Mouse (Mus musculus): ENCODE results near the gene Npw. TPM values are rescaled to one million over a fixed set of nuclear protein-coding genes. Genes with fewer than 3 reads are reported as not detected.
"Not testable (repeated sequence)": the region's sequence is repeated elsewhere in the genome, so short reads cannot be mapped to it uniquely, and the experiment has no call there.

Npw gene
- polyA plus RNA-seq, 1 experiment = 0.50 TPM

DNA sequence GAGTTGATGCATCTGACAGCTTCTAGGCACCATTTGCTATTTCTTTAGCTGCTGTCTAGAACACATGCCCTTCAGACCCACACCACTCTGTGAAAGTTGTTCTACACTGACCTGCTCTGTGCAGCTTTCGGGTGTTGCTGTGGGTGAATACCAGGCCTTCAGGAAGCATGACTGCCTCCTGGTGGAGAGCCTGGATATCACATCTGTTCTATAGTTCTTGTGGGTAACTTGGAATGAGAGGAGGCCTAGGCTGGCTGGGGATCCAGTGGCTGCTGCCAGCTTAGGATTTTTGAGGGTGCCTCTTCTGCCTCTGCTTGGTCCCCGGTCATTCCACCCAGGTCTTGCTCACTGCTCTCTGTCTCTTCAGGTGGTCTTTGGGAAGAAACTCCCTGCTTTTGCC, 17.9 kb upstream of the Npw start:
- Histone ChIP-seq H3K4me1 (ENCODE audit: control insufficient read depth, insufficient read depth, low read length) (peaks cover 9% of the 10 kb centered on the region), H3K27ac (ENCODE audit: insufficient read depth, low read length) (no peak overlapping the region), H3K4me3 (ENCODE audit: insufficient read depth, low read length) (no peak overlapping the region)
- TF ChIP-seq POLR2A (IDR thresholded peaks at IDR 0.05; ENCODE audit: extremely low read depth, insufficient read depth, low read length) = no peak
- peak; percentile 54 for TF ChIP-seq CTCF (IDR thresholded peaks at IDR 0.05; ENCODE audit: extremely low read depth, insufficient read depth, low read length)

DNA sequence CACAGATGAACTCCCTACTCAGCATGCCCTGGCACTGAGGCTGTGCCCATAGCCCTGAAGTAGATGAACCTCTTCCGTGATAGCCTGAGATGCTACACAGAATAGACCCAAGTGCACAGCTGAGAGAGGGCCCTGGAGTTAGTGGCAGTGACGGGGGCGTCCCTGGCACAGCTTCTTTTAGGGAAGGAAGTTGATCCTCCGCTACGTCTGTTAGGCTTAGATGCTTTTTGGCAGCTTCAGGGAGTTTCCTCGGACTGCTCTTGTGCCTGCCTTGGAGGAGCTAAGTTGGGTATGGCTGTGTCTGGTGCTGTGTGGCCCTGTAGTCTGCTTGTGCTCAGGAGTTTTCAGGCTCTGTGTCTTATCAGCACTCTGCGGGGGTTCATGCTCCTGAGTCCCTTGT, 16.0 kb upstream of the Npw start:
- Histone ChIP-seq H3K4me3 (ENCODE audit: insufficient read depth, low read length) (no peak overlapping the region), H3K27ac (ENCODE audit: insufficient read depth, low read length) (no peak overlapping the region), H3K4me1 (ENCODE audit: control insufficient read depth, insufficient read depth, low read length) (peaks cover 9% of the 10 kb centered on the region)
- TF ChIP-seq POLR2A (IDR thresholded peaks at IDR 0.05; ENCODE audit: extremely low read depth, insufficient read depth, low read length) (no peak), CTCF (IDR thresholded peaks at IDR 0.05; ENCODE audit: extremely low read depth, insufficient read depth, low read length) (no peak)

DNA sequence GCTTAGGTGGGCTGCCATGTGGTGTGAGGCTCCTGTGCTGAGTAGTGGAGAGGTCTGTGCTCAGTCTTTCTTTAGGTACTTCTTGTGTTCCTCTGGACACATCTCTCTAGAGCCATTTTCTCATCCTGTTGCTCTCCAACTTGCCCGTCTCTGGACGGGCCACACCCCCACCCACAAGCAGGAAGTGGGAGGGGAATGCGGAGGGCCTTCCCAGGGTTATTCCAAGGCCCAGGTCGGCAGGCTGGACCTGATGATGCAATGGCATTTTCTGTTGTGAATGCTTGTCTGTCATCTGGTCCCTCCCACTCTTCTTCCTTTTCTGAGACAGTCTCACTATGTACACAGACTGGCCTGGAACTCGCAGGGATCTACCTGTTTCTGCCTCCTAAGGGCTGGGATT, 13.9 kb upstream of the Npw start:
- TF ChIP-seq CTCF (IDR thresholded peaks at IDR 0.05; ENCODE audit: extremely low read depth, insufficient read depth, low read length) (no peak), POLR2A (IDR thresholded peaks at IDR 0.05; ENCODE audit: extremely low read depth, insufficient read depth, low read length) (no peak)
- H3K4me1 ChIP-seq (ENCODE audit: control insufficient read depth, insufficient read depth, low read length) = peaks cover 9% of the 10 kb centered on the region
- no peak overlapping the region for H3K4me3 ChIP-seq (ENCODE audit: insufficient read depth, low read length)
- no peak overlapping the region for H3K27ac ChIP-seq (ENCODE audit: insufficient read depth, low read length)

DNA sequence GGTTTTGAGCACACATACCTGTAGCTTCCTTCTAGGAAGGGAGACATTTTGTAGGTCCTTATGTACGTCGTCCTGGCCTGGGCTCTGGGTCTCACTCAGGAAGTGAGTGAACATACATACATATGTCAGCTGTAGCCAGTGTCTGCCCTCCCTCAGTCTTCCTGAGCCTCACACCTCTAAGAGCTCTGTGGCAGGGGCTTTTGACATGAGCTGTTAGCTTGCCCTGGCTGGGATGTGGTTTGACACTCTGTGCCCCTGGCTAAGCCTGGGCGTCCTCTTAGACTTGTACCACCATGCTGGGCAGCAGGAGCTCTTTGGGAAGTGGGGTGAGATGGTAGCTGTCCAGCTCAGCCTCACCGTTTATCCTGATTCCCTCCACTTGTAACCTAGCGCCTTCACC, 13.1 kb upstream of the Npw start:
- Histone ChIP-seq H3K4me3 (ENCODE audit: insufficient read depth, low read length) (no peak overlapping the region), H3K27ac (ENCODE audit: insufficient read depth, low read length) (no peak overlapping the region), H3K4me1 (ENCODE audit: control insufficient read depth, insufficient read depth, low read length) (peaks cover 9% of the 10 kb centered on the region)
- TF ChIP-seq CTCF (IDR thresholded peaks at IDR 0.05; ENCODE audit: extremely low read depth, insufficient read depth, low read length) (no peak), POLR2A (IDR thresholded peaks at IDR 0.05; ENCODE audit: extremely low read depth, insufficient read depth, low read length) (no peak)

DNA sequence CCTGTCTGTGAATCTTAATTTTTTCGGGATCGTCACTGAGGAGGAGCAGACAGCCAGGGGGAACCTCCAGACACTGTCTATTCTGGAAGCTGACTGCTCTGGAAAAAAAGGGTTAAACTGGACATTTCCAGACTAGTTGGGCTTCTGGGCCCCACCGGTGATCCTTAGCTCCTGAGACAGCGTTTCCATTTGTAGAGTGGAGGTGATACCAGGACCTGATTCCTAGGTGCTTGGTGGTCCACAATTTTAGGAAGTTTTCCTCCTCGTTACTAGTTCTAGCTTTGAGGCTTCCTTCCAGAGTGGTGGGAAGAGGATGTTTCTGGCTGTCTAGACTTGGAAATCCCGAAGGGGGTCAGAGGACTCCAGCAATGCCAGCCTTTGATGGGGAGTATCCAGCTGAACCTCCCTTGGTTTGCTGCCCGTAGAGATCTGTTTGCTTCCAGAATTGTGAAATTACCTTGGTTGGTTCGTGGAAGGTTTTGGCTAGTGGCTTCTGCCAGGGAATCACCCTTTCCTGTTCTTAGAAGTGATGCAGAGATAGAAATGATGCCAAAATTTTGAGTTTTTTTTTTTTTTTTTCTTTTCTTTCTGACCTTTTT, 12.1 kb upstream of the Npw start:
- no peak overlapping the region for H3K27ac ChIP-seq (ENCODE audit: insufficient read depth, low read length)
- TF ChIP-seq CTCF (IDR thresholded peaks at IDR 0.05; ENCODE audit: extremely low read depth, insufficient read depth, low read length) (no peak), POLR2A (IDR thresholded peaks at IDR 0.05; ENCODE audit: extremely low read depth, insufficient read depth, low read length) (no peak)

DNA sequence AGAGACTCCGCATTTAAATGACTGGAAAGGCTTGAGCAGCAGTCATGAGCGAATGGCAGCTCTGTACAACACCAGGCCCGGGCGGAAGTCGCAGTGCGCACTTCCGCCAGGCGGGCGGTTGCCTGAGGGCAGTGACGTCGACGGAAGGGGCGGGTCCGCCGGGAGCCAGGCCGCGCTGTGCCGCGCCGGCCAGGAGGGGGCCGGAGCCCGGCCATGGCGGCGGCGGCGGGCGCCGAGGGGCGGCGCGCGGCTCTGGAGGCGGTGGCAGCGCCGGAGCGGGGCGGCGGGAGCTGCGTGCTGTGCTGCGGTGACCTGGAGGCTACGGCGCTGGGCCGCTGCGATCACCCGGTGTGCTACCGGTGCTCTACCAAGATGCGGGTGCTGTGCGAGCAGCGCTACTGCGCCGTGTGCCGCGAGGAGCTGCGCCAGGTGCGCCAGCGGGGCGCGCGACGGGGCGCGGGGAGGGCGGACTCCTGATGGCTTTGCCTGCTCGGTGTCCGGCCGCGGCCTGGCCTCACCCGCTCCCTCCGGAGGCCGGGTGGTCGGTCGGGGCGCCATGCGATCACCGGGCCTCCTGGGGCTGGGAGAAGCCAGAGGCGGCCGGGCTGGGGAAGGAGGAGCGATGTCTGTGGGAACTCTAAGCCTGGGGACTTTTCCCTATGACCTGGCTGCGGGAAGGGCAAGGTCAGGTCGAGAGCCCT, 11.4 kb upstream of the Npw start, which contains the start of gene Zfp598:
Gene Zfp598 (plus strand): TSS at position 143 of the 701 bp plus-strand sequence.
- TF ChIP-seq POLR2A (IDR thresholded peaks at IDR 0.05; ENCODE audit: extremely low read depth, insufficient read depth, low read length) = peak; percentile 96
- TF ChIP-seq CTCF (IDR thresholded peaks at IDR 0.05; ENCODE audit: extremely low read depth, insufficient read depth, low read length) = no peak
- Histone ChIP-seq H3K4me3 (ENCODE audit: insufficient read depth, low read length) (peak within 1 kb of the TSS; percentile 50), H3K4me1 (ENCODE audit: control insufficient read depth, insufficient read depth, low read length) (peaks cover 7% of the 10 kb centered on the region), H3K27ac (ENCODE audit: insufficient read depth, low read length) (peak within 1 kb of the TSS; percentile 68; the same call in 1 of the 2 replicates)

More for the DNA sequence above, 12.1 kb upstream of the Npw start:
- H3K4me3 ChIP-seq (ENCODE audit: insufficient read depth, low read length) = peak overlapping the region; percentile 50
- H3K4me1 ChIP-seq (ENCODE audit: control insufficient read depth, insufficient read depth, low read length) = peaks cover 7% of the 10 kb centered on the region

DNA sequence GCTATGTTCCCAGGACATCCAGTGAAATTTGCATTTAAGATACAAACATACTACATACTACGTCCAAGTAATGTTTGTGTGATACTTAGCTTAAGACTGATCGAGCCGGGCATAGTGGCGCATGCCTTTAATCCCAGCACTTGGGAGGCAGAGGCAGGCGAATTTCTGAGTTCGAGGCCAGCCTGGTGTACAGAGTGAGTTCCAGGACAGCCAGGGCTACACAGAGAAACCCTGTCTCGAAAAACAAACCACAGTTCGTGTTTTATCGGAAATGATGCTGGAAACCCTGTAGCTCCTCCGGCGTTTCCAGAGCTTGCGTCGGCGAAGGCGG, 10.9 kb upstream of the Npw start:
- peak overlapping the region; percentile 50 for H3K4me3 ChIP-seq (ENCODE audit: insufficient read depth, low read length)

DNA sequence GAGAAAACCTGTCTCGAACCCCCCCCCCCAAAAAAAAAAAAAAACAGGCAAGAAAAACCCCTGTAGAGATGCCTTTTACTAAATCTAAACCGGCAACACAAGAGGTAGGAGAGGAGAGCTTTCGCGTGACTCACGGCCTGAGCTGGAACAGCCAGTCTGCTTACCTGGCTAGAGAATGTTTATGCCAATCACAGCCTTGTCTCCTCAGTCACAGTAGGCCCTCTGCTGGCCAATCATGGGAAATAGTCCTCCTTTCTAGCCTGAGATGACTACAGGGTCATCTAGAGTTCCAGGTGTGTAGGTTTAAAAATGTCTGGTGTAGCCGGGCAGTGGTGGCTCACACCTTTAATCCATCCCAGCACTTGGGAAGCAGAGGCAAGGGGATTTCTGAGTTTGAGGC, 9.2 kb upstream of the Npw start:
- Histone ChIP-seq H3K4me3 (ENCODE audit: insufficient read depth, low read length) (no peak overlapping the region), H3K4me1 (ENCODE audit: control insufficient read depth, insufficient read depth, low read length) (peaks cover 5% of the 10 kb centered on the region; the same call in 1 of the 2 replicates), H3K27ac (ENCODE audit: insufficient read depth, low read length) (no peak overlapping the region)
- TF ChIP-seq POLR2A (IDR thresholded peaks at IDR 0.05; ENCODE audit: extremely low read depth, insufficient read depth, low read length) = no peak
- peak; percentile 76 for TF ChIP-seq CTCF (IDR thresholded peaks at IDR 0.05; ENCODE audit: extremely low read depth, insufficient read depth, low read length)

More for the DNA sequence above, 10.9 kb upstream of the Npw start:
- H3K4me1 ChIP-seq (ENCODE audit: control insufficient read depth, insufficient read depth, low read length) = not testable (repeated sequence)
- H3K27ac ChIP-seq (ENCODE audit: insufficient read depth, low read length) = peak overlapping the region; percentile 68; the same call in 1 of the 2 replicates

DNA sequence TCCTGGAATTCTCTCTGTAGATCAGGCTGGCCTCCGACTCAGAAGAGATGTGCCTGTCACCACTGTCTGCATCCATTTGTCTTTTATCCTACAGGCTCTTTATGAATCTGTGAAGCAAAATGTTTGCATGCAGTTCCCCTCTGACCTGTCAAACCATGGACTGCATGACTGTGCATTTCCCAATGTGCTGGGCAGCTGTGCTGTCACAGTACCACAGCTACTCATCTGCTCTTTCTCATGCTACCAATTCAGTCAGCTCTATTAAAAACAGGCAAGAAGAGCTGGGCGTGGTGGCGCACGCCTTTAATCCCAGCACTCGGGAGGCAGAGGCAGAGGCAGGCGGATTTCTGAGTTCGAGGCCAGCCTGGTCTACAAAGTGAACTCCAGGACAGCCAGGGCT, 8.8 kb upstream of the Npw start:
- H3K27ac ChIP-seq (ENCODE audit: insufficient read depth, low read length); H3K4me1 ChIP-seq (ENCODE audit: control insufficient read depth, insufficient read depth, low read length); H3K4me3 ChIP-seq (ENCODE audit: insufficient read depth, low read length): not testable (repeated sequence)

DNA sequence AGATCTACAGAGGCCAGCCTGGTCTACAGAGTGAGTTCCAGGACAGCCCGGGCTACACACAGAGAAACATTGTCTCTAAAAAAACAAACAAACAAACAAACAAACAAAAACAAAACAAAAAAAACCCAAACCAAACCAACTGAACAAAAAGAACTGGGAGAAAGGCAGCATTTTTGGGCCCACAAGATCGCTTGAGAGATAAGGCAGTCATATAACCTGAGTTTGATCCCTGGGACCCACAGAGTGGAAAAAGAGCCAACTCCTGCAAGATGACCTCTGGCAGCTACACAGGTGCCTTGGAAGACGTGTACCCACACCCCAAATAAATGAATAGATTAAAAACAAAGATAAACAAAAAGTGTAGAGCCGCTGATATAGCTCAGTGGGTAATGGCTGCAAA, 3.3 kb downstream of the Npw start:
- Histone ChIP-seq H3K27ac (ENCODE audit: insufficient read depth, low read length) (no peak overlapping the region), H3K4me3 (ENCODE audit: insufficient read depth, low read length) (no peak overlapping the region), H3K4me1 (ENCODE audit: control insufficient read depth, insufficient read depth, low read length) (peaks cover 4% of the 10 kb centered on the region; the same call in 1 of the 2 replicates)
- TF ChIP-seq CTCF (IDR thresholded peaks at IDR 0.05; ENCODE audit: extremely low read depth, insufficient read depth, low read length) (no peak), POLR2A (IDR thresholded peaks at IDR 0.05; ENCODE audit: extremely low read depth, insufficient read depth, low read length) (no peak)

Data from cortical plate, adult 2 months (tissue).